In genomic region chr13:46161261-46162024, GRCm38 (mm10) we compare ENCODE assay signal across 9 mouse cellular contexts.
DNase-seq lines count a peak whose midpoint lies in the region; ATAC-seq lines count a peak whose summit lies in the region.
"Had no signal": no experiment of that assay in that cellular context is flagged by ENCODE, and none has a peak within 500 bp of the region (broad histone marks: within the 10 kb centered on the region; RNA-seq: fewer than 3 reads in every experiment).

No protein-coding gene starts in this region.

- 15% methylated on average over 13 of the region's 13 CpGs for WGBS in embryonic facial prominence, embryonic 12.5 days
- 37% methylated on average over 13 of the region's 13 CpGs for WGBS in hindbrain, embryonic 10.5 days
- WGBS in midbrain, embryonic 13.5 days: 27% methylated on average over 13 of the region's 13 CpGs

- ATAC-seq in embryonic facial prominence, embryonic 12.5 days (ENCODE audit: insufficient number of reproducible peaks, insufficient read depth, low FRiP score, low TSS enrichment): peak; percentile 59; the same call in 1 of the 2 replicates
- peak; percentile 89 for ATAC-seq in midbrain, embryonic 13.5 days
- ATAC-seq in megakaryocyte progenitor cell, adult 5-6 weeks (replicated peaks; ENCODE audit: poor library complexity): no peak

- H3K9ac ChIP-seq in embryonic facial prominence, embryonic 12.5 days: peak overlapping the region; percentile 42; the same call in 1 of the 2 replicates
- H3K9ac ChIP-seq in midbrain, embryonic 13.5 days (replicated peaks): 0 out of 2 replicates have a peak overlapping the region, but pooled peaks have one; percentile 40

- peak; percentile 21 for DNase-seq in embryo, embryonic 10 days (ENCODE audit: low spot score)
- DNase-seq in embryo, embryonic 9.5 days (ENCODE audit: extremely low spot score): no peak
- peak; percentile 49 for DNase-seq in 3T3-L1 (ENCODE audit: low read depth, low spot score)
- DNase-seq in hindbrain, embryonic 10.5 days (ENCODE audit: low spot score): peak; percentile 16
- DNase-seq in frontal cortex, postnatal 10 days (ENCODE audit: low spot score in 2 of 2): no peak

- H3K27ac ChIP-seq in embryonic facial prominence, embryonic 12.5 days: no peak overlapping the region
- H3K27ac ChIP-seq in hindbrain, embryonic 10.5 days: peak overlapping the region; percentile 50; the same call in 1 of the 2 replicates
- peak overlapping the region; percentile 68 for H3K27ac ChIP-seq in midbrain, embryonic 13.5 days

- peaks cover 14% of the 10 kb centered on the region for H3K4me1 ChIP-seq in embryonic facial prominence, embryonic 12.5 days
- peaks cover 12% of the 10 kb centered on the region for H3K4me1 ChIP-seq in hindbrain, embryonic 10.5 days (replicated peaks)
- peaks cover 14% of the 10 kb centered on the region for H3K4me1 ChIP-seq in midbrain, embryonic 13.5 days (replicated peaks)

- H3K4me2 ChIP-seq in embryonic facial prominence, embryonic 12.5 days (replicated peaks): peak overlapping the region; percentile 53
- H3K4me2 ChIP-seq in midbrain, embryonic 13.5 days (replicated peaks): peak overlapping the region; percentile 48

- no peaks in the 10 kb centered on the region for H3K27me3 ChIP-seq in embryonic facial prominence, embryonic 12.5 days
- no peaks in the 10 kb centered on the region for H3K27me3 ChIP-seq in hindbrain, embryonic 10.5 days (ENCODE audit: insufficient read depth, poor library complexity, severe bottlenecking)
- H3K27me3 ChIP-seq in midbrain, embryonic 13.5 days: no peaks in the 10 kb centered on the region

- H3K9me3 ChIP-seq in embryonic facial prominence, embryonic 12.5 days: no peaks in the 10 kb centered on the region
- H3K9me3 ChIP-seq in hindbrain, embryonic 10.5 days: peaks cover 9% of the 10 kb centered on the region; the same call in 1 of the 2 replicates
- peaks cover 7% of the 10 kb centered on the region; the same call in 1 of the 2 replicates for H3K9me3 ChIP-seq in midbrain, embryonic 13.5 days

- H3K4me3 ChIP-seq in embryonic facial prominence, embryonic 12.5 days: peak overlapping the region; percentile 29
- peak overlapping the region; percentile 30 for H3K4me3 ChIP-seq in hindbrain, embryonic 10.5 days
- H3K4me3 ChIP-seq in midbrain, embryonic 13.5 days (replicated peaks): peak overlapping the region; percentile 21
- H3K4me3 ChIP-seq: erythroblast, embryonic 14.5 days had no signal

- no peaks in the 10 kb centered on the region for H3K36me3 ChIP-seq in embryonic facial prominence, embryonic 12.5 days
- no peaks in the 10 kb centered on the region for H3K36me3 ChIP-seq in hindbrain, embryonic 10.5 days
- H3K36me3 ChIP-seq in midbrain, embryonic 13.5 days: no peaks in the 10 kb centered on the region

Comparison
In these comparisons a context has a peak if more than half of its experiments do, and no peak if none do; other contexts are left out.
1. DNase-seq: peak in embryo, embryonic 10 days (single experiment), 3T3-L1 (single experiment) and hindbrain, embryonic 10.5 days (single experiment); none in embryo, embryonic 9.5 days (single experiment) and frontal cortex, postnatal 10 days (0 of 2).
2. Peak in every context shown above with its lines, with median percentiles within 50 percentile points of each other: H3K4me3 ChIP-seq.